Mouse (Mus musculus) kidney, adult 18-20 months (tissue): ENCODE measurements at regions not wholly inside any gene's neighbourhood (a gene's known extent, or its start where the extent isn't known, plus 50 kb on each side); places are given as distances from the start of the nearest gene placed in this dataset.

Experiments used
- DNase-seq: peaks from one replicate; pipeline ENCODE4 v3.0.0; 2021

DNA sequence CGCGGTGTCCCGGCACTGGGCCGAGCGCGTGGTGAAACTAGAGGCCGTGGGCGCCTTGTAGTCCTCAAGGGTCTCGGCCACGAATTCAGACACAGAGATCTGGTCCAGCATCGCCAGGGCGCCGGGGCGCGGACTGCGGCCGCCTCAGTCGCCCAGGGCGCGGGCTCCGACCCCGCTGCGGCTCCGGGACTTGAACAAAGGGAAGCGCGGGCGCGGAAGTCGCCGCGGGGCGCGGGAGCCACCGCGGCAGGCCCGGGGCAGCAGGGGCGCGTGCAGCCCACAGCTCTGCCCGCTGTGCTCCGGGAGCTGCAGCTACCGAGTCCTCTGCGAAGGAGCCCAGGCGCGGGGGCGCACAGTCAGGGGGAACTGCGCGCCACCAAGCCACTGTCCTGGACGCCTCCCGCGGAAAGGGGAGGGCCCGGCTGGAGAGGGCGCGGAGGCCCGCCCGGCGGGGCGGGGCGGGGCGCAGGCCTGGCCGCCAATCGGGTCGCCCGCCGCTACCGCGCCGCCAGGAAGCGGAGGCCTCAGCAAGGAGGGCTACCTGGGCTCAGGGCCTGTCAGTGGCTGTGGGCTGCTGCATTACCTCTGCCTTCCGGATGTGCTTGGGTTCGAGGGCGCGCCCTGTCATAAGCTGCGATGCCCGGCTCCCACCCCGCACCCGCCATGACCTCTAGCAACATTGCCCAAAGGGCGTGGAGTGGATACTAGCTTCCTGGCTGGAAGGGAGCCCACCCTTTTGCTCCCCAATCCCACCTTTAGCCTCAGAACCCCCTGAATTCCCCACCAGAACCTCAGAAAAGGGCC is 155.2 kb upstream of the 9030624G23Rik start:
- DNase-seq, result peak; percentile 15
